ENCODE assay signal across 25 mouse cellular contexts in the genomic region with DNA sequence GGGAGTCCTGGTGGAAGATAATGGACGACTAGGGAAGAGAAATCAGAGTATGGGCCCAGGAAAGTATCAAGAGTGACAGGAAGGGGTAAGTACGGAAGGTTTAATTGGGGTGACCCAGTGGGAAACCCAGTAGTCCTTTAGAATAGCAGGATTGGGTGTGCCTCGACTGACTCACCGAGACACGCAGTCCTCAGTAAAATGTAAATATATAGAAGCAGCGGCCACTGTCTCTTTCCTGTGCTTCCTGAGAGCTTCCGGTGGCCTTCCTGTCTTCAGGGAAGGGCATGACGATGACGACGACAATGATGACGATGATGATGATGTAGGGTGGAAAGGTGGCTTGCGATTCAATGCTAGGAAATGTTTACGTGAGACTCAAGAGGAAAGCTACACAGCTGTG. TPM values are rescaled to one million over a fixed set of nuclear protein-coding genes. Genes with fewer than 3 reads are reported as not detected.
DNase-seq lines count a peak whose midpoint lies in the region; ATAC-seq and TF ChIP-seq lines count a peak whose summit lies in the region.
"Had no signal": no experiment of that assay in that cellular context is flagged by ENCODE, and none has a peak within 500 bp of the region (broad histone marks: within the 10 kb centered on the region; RNA-seq: fewer than 3 reads in every experiment).

No protein-coding gene starts in this region.

- H3K4me3 ChIP-seq in lung, embryonic 14.5 days (ENCODE audit: low read depth, low read length) = no peak overlapping the region
- H3K4me3 ChIP-seq in lung, adult 2 months (replicated peaks; ENCODE audit: extremely low read depth, low read depth, low read length) = no peak overlapping the region
- H3K4me3 ChIP-seq: embryonic facial prominence, embryonic 12.5 days; embryonic facial prominence, embryonic 15.5 days; gastrocnemius, adult 2 months; heart, embryonic 13.5 days; hindbrain, embryonic 10.5 days; hindbrain, embryonic 13.5 days had no signal

- H3K4me1 ChIP-seq in lung, embryonic 14.5 days (ENCODE audit: insufficient read depth) = no peaks in the 10 kb centered on the region
- H3K4me1 ChIP-seq in lung, adult 2 months (ENCODE audit: control insufficient read depth, insufficient read depth, low read length) = peaks cover 11% of the 10 kb centered on the region
- H3K4me1 ChIP-seq: embryonic facial prominence, embryonic 12.5 days; embryonic facial prominence, embryonic 15.5 days had no signal

- DNase-seq in lung, embryonic 14.5 days = peak; percentile 19
- no peak for DNase-seq in lung, adult 2 months
- DNase-seq in 416B (ENCODE audit: low read depth) = peak; percentile 13
- DNase-seq in lung, postnatal 36 days = peak; percentile 46
- DNase-seq in cerebellum, adult 18-20 months = no peak
- DNase-seq: adrenal gland, postnatal 10 days; adrenal gland, postnatal 36 days; cerebellum, adult 2 months; cerebellum, adult 9-11 months; cerebellum, postnatal 25 days; forebrain, postnatal 0 days; gastrocnemius, adult 2 months; gastrocnemius, postnatal 14 days; heart, adult 18-20 months had no signal

- 60% methylated on average over 13 of the region's 13 CpGs for WGBS in lung, embryonic 14.5 days
- WGBS in lung, adult 2 months = 48% methylated on average over 13 of the region's 13 CpGs

- H3K9me3 ChIP-seq in lung, embryonic 14.5 days (ENCODE audit: low read depth, low read length) = no peaks in the 10 kb centered on the region
- H3K9me3 ChIP-seq: embryonic facial prominence, embryonic 12.5 days; embryonic facial prominence, embryonic 15.5 days; hindbrain, embryonic 13.5 days had no signal

- H3K27me3 ChIP-seq in lung, embryonic 14.5 days (ENCODE audit: insufficient read depth, low read length) = no peaks in the 10 kb centered on the region
- H3K27me3 ChIP-seq: CH12.LX; embryonic facial prominence, embryonic 12.5 days; embryonic facial prominence, embryonic 15.5 days; heart, embryonic 13.5 days; hindbrain, embryonic 13.5 days; Patski had no signal

- no peak for TF ChIP-seq CTCF in lung, embryonic 14.5 days (IDR thresholded peaks at IDR 0.05; ENCODE audit: low read depth)
- no peak for TF ChIP-seq CTCF in lung, adult 2 months (IDR thresholded peaks at IDR 0.05; ENCODE audit: insufficient read depth, low read length)

- H3K27ac ChIP-seq in lung, embryonic 14.5 days (ENCODE audit: low read depth) = no peak overlapping the region
- H3K27ac ChIP-seq: embryonic facial prominence, embryonic 12.5 days; embryonic facial prominence, embryonic 15.5 days; gastrocnemius, adult 2 months; heart, embryonic 13.5 days; hindbrain, embryonic 10.5 days; hindbrain, embryonic 13.5 days had no signal

- no peak overlapping the region for H3K4me2 ChIP-seq in lung, embryonic 14.5 days
- H3K4me2 ChIP-seq: embryonic facial prominence, embryonic 12.5 days; embryonic facial prominence, embryonic 15.5 days; heart, embryonic 13.5 days; hindbrain, embryonic 13.5 days had no signal

- ATAC-seq in lung, embryonic 14.5 days (ENCODE audit: insufficient read depth) = no peak
- no peak for ATAC-seq in monocyte, adult 5-6 weeks (replicated peaks; ENCODE audit: insufficient number of reproducible peaks, low FRiP score, low TSS enrichment, poor library complexity, severe bottlenecking)
- ATAC-seq: forebrain, embryonic 14.5 days; forebrain, postnatal 0 days; hindbrain, embryonic 16.5 days; Patski had no signal

- H3K9ac ChIP-seq in lung, embryonic 14.5 days = no peak overlapping the region
- H3K9ac ChIP-seq: embryonic facial prominence, embryonic 12.5 days; embryonic facial prominence, embryonic 15.5 days; forebrain, postnatal 0 days; heart, embryonic 13.5 days; hindbrain, embryonic 13.5 days had no signal

- no peak for TF ChIP-seq POLR2A in lung, adult 2 months (IDR thresholded peaks at IDR 0.05; ENCODE audit: borderline replicate concordance, extremely low read depth, low read depth, low read length)

- H3K36me3 ChIP-seq in lung, embryonic 14.5 days (ENCODE audit: insufficient read depth) = no peaks in the 10 kb centered on the region
- H3K36me3 ChIP-seq: embryonic facial prominence, embryonic 12.5 days; embryonic facial prominence, embryonic 15.5 days; G1E; heart, embryonic 13.5 days; hindbrain, embryonic 10.5 days; hindbrain, embryonic 13.5 days had no signal

RNA-seq across cellular contexts. Expression of gene Ctnnb1, which starts 15.9 kb away (rescaled TPM):
- 701 and 711 TPM in 2 replicates for polyA plus RNA-seq in lung, embryonic 14.5 days (2014; fragmentation: Nextera tagmentation; extraction: Ambion mirVana)
- polyA plus RNA-seq in lung, adult 2 months (2012; rRNA removed) = 149 and 203 TPM in 2 replicates
- total RNA-seq in monocyte, adult 5-6 weeks (2017) = 355 to 477 TPM (median 465 TPM) in 3 replicates

Comparison
In these comparisons a context has a peak if more than half of its experiments do, and no peak if none do; other contexts are left out.
1. DNase-seq: peak in lung, embryonic 14.5 days (single experiment), 416B (single experiment) and lung, postnatal 36 days (single experiment); none in lung, adult 2 months (single experiment) and cerebellum, adult 18-20 months (0 of 2).